Mouse (Mus musculus) urinary bladder, postnatal 25 days (tissue): ENCODE data around the gene Mapk10.

Experiments
- DNase-seq: peaks from one replicate; pipeline ENCODE4 v3.0.0; 2022; ENCODE audit warnings: low spot score

The Mapk10 gene

GRCm38 (mm10) chr5:103050319-103050916 lies 160.7 kb downstream of the Mapk10 start:
- no peak for DNase-seq

- DNase-seq, result no peak
Observed at GRCm38 (mm10) chr5:103048011-103048410, 163.1 kb downstream of the Mapk10 start.

GRCm38 (mm10) chr5:103037752-103038151 lies 173.4 kb downstream of the Mapk10 start:
- DNase-seq, result no peak

- DNase-seq, result peak; percentile 8
Observed at GRCm38 (mm10) chr5:103028940-103029621, 182.1 kb downstream of the Mapk10 start.

GRCm38 (mm10) chr5:103022504-103023172 lies 188.5 kb downstream of the Mapk10 start:
- DNase-seq, result no peak

GRCm38 (mm10) chr5:103021479-103021878 lies 189.7 kb downstream of the Mapk10 start:
- no peak for DNase-seq

- DNase-seq, result no peak
Observed at GRCm38 (mm10) chr5:103020954-103021353, 190.2 kb downstream of the Mapk10 start.

- no peak for DNase-seq
Observed at GRCm38 (mm10) chr5:103020127-103020526, 191.0 kb downstream of the Mapk10 start.

GRCm38 (mm10) chr5:103017637-103018036 lies 193.5 kb downstream of the Mapk10 start:
- DNase-seq, result no peak

GRCm38 (mm10) chr5:103014309-103014708 lies 196.8 kb downstream of the Mapk10 start:
- DNase-seq, result no peak

- DNase-seq, result no peak
Observed at GRCm38 (mm10) chr5:103008894-103009293, 202.2 kb downstream of the Mapk10 start.

- DNase-seq, result no peak
Observed at GRCm38 (mm10) chr5:103002116-103002515, 209.0 kb downstream of the Mapk10 start.

GRCm38 (mm10) chr5:103000572-103000971 lies 210.6 kb downstream of the Mapk10 start:
- DNase-seq, result no peak

- DNase-seq, result no peak
Observed at GRCm38 (mm10) chr5:102998524-102998923, 212.6 kb downstream of the Mapk10 start.

- no peak for DNase-seq
Observed at GRCm38 (mm10) chr5:102997907-102998306, 213.2 kb downstream of the Mapk10 start.

GRCm38 (mm10) chr5:102996331-102996730 lies 214.8 kb downstream of the Mapk10 start:
- DNase-seq, result no peak

GRCm38 (mm10) chr5:102995928-102996327 lies 215.2 kb downstream of the Mapk10 start:
- DNase-seq, result no peak

GRCm38 (mm10) chr5:102993951-102994350 lies 217.2 kb downstream of the Mapk10 start:
- no peak for DNase-seq

- DNase-seq, result no peak
Observed at GRCm38 (mm10) chr5:102991691-102992090, 219.4 kb downstream of the Mapk10 start.

- DNase-seq, result no peak
Observed at GRCm38 (mm10) chr5:102978382-102978781, 232.8 kb downstream of the Mapk10 start.

- DNase-seq, result no peak
Observed at GRCm38 (mm10) chr5:102977138-102977537, 234.0 kb downstream of the Mapk10 start.

- no peak for DNase-seq
Observed at GRCm38 (mm10) chr5:102976540-102976939, 234.6 kb downstream of the Mapk10 start.

- no peak for DNase-seq
Observed at GRCm38 (mm10) chr5:102974400-102974799, 236.7 kb downstream of the Mapk10 start.
